Mouse (Mus musculus): ENCODE measurements at regions not wholly inside any gene's neighbourhood (a gene's known extent, or its start where the extent isn't known, plus 50 kb on each side); places are given as distances from the start of the nearest gene placed in this dataset.

DNA sequence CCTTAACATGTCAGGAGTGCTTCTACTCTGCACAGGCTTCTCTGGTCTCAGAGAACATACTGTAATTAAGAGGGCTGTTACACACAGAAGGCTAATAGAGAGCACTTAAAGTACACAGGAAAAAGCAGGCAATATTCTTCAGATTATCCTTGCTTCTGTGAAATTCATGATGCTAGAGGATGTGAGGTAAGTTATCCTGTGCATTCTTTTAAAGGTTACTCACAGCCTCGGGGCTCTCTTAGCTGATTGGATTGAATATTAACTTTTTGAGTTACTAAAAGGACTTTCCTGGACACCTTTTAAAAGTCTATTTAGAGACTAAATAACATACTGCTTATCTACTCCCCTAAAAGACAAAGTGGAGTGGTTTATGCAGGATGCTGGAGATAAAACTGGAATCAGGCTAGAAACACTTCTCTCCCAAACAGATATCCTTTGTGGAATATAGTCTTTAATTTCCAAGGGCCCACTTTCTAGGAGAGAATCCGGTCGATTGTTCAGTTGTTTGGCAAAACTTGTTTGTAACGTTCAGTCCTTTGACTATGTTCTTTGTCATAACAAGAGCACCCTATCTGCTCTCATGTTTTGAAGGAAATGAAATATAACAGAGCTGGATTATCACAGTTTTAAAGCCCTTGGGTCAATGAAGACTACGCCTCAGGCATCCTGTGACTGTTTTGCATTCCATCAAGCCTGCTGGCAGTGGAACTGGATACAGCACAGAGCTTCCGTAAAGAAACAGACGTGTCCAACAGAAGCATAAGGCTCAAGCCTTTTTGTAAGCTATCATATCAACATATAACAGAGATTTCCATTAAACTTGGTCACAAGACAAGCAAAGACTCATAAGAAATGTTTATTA, 537.5 kb upstream of the Map3k7 start:
- Histone ChIP-seq H3K27ac (ENCODE audit: low read depth, low read length) (no peak overlapping the region), H3K9me3 (ENCODE audit: control insufficient read depth, low read length) (no peaks in the 10 kb centered on the region), H3K4me1 (ENCODE audit: control insufficient read depth, insufficient read depth, low read length) (no peaks in the 10 kb centered on the region), H3K4me2 (replicated peaks; ENCODE audit: low read depth, low read length) (no peak overlapping the region), H3K4me3 (ENCODE audit: low read length) (no peak overlapping the region), H3K36me3 (ENCODE audit: control insufficient read depth, insufficient read depth, low read length) (no peaks in the 10 kb centered on the region), H3K9ac (ENCODE audit: low read depth, low read length) (no peak overlapping the region), H3K27me3 (ENCODE audit: control insufficient read depth, insufficient read depth, low read length) (no peaks in the 10 kb centered on the region)
- WGBS = 67% methylated on average over 7 of the region's 7 CpGs
- no peak for ATAC-seq (ENCODE audit: low FRiP score, low TSS enrichment)

DNA sequence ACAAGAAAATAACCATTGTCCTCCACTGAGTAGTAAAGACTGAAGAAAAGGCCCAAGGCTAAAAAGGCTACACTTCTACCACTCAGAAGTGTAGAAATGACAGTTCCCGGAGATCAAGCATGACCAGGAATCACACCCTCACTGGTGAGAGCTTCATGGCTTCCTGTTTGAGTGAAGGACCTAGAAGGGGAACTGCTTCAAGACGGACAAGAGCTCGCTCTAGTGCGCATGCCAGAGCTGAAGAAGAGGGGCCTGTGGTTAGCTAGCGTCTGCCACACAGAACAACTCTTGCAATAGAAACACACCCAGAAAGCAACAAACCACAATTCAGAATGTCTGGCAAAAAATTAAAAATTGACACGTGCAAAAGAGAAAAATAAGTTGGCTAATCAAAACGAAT, 530.0 kb upstream of the Map3k7 start:
- Histone ChIP-seq H3K36me3 (ENCODE audit: control insufficient read depth, insufficient read depth, low read length) (no peaks in the 10 kb centered on the region), H3K27ac (ENCODE audit: low read depth, low read length) (no peak overlapping the region), H3K27me3 (ENCODE audit: control insufficient read depth, insufficient read depth, low read length) (no peaks in the 10 kb centered on the region), H3K4me2 (replicated peaks; ENCODE audit: low read depth, low read length) (no peak overlapping the region), H3K9ac (ENCODE audit: low read depth, low read length) (no peak overlapping the region), H3K4me1 (ENCODE audit: control insufficient read depth, insufficient read depth, low read length) (no peaks in the 10 kb centered on the region), H3K9me3 (ENCODE audit: control insufficient read depth, low read length) (no peaks in the 10 kb centered on the region), H3K4me3 (ENCODE audit: low read length) (no peak overlapping the region)
- ATAC-seq (ENCODE audit: low FRiP score, low TSS enrichment) = no peak
- 93% methylated on average over 7 of the region's 7 CpGs for WGBS

- no peaks in the 10 kb centered on the region for H3K9me3 ChIP-seq (ENCODE audit: control insufficient read depth, low read length)
- H3K27ac ChIP-seq (ENCODE audit: low read depth, low read length) = no peak overlapping the region
- no peak overlapping the region for H3K4me3 ChIP-seq (ENCODE audit: low read length)
- H3K9ac ChIP-seq (ENCODE audit: low read depth, low read length) = no peak overlapping the region
- H3K4me1 ChIP-seq (ENCODE audit: control insufficient read depth, insufficient read depth, low read length) = no peaks in the 10 kb centered on the region
- 61% methylated on average over 7 of the region's 7 CpGs for WGBS
- no peaks in the 10 kb centered on the region for H3K36me3 ChIP-seq (ENCODE audit: control insufficient read depth, insufficient read depth, low read length)
- no peaks in the 10 kb centered on the region for H3K27me3 ChIP-seq (ENCODE audit: control insufficient read depth, insufficient read depth, low read length)
- H3K4me2 ChIP-seq (replicated peaks; ENCODE audit: low read depth, low read length) = no peak overlapping the region
- no peak for ATAC-seq (ENCODE audit: low FRiP score, low TSS enrichment)
These were observed 509.0 kb upstream of the Map3k7 start for GRCm38 (mm10) chr4:31454898-31455297.

GRCm38 (mm10) chr4:31455466-31455865, 508.4 kb upstream of the Map3k7 start:
- WGBS = 56% methylated on average over 4 of the region's 4 CpGs
- Histone ChIP-seq H3K4me1 (ENCODE audit: control insufficient read depth, insufficient read depth, low read length) (no peaks in the 10 kb centered on the region), H3K36me3 (ENCODE audit: control insufficient read depth, insufficient read depth, low read length) (no peaks in the 10 kb centered on the region), H3K27me3 (ENCODE audit: control insufficient read depth, insufficient read depth, low read length) (no peaks in the 10 kb centered on the region), H3K4me2 (replicated peaks; ENCODE audit: low read depth, low read length) (no peak overlapping the region), H3K27ac (ENCODE audit: low read depth, low read length) (no peak overlapping the region), H3K4me3 (ENCODE audit: low read length) (no peak overlapping the region), H3K9me3 (ENCODE audit: control insufficient read depth, low read length) (no peaks in the 10 kb centered on the region), H3K9ac (ENCODE audit: low read depth, low read length) (no peak overlapping the region)
- ATAC-seq (ENCODE audit: low FRiP score, low TSS enrichment) = no peak

DNA sequence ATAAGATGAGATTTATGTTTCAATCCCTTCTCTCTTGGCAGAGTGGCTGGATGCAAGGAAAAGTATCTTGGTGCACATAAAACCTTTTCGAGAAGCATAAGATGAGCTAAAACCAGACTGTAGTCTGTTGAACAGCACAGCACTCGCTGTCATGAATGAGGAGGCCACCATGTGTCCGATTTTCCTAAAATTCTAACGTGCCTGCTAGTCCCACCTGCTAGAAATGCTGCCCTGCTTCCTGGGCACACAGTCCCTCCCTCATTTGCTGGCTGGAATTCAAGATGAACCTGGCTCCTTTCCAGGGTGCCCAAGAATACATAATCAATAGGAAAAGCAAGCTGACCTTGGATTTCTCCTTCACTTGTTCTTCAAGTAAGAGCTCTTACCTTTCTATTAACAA, 501.4 kb upstream of the Map3k7 start:
- Histone ChIP-seq H3K4me2 (replicated peaks; ENCODE audit: low read depth, low read length) (no peak overlapping the region), H3K4me1 (ENCODE audit: control insufficient read depth, insufficient read depth, low read length) (no peaks in the 10 kb centered on the region), H3K4me3 (ENCODE audit: low read length) (no peak overlapping the region), H3K36me3 (ENCODE audit: control insufficient read depth, insufficient read depth, low read length) (no peaks in the 10 kb centered on the region), H3K9ac (ENCODE audit: low read depth, low read length) (no peak overlapping the region), H3K9me3 (ENCODE audit: control insufficient read depth, low read length) (no peaks in the 10 kb centered on the region), H3K27ac (ENCODE audit: low read depth, low read length) (no peak overlapping the region), H3K27me3 (ENCODE audit: control insufficient read depth, insufficient read depth, low read length) (no peaks in the 10 kb centered on the region)
- no peak for ATAC-seq (ENCODE audit: low FRiP score, low TSS enrichment)
- 76% methylated on average over 4 of the region's 4 CpGs for WGBS

DNA sequence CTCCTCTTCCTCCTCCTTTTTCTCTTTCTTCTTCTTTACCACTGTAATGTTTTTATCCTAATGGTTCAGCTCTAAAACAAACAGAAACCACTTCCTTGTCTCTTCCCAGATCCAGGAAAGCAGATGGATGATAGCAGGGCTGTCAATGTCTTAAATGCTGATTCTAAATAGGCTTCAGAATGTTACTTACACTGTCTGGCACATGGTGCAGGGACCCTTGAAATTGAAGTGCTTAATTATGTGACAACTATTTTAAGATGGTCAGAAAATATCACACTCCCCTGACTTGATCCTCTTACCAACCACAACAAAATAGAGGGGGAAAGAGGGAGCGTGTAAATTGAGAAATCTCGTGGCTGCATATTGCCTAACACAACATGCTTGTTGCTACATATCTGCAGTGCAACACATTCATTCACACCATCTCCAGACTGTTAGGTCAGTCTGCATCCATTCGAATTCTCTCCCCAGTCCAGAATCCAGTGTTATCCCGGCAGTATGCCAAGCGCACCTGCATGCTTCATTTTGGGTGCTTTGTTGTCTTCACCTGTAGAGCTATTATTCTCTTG, 500.7 kb upstream of the Map3k7 start:
- H3K27ac ChIP-seq (ENCODE audit: low read depth, low read length) = no peak overlapping the region
- 82% methylated on average over 5 of the region's 5 CpGs for WGBS
- no peaks in the 10 kb centered on the region for H3K4me1 ChIP-seq (ENCODE audit: control insufficient read depth, insufficient read depth, low read length)
- H3K9me3 ChIP-seq (ENCODE audit: control insufficient read depth, low read length) = no peaks in the 10 kb centered on the region
- no peak overlapping the region for H3K4me2 ChIP-seq (replicated peaks; ENCODE audit: low read depth, low read length)
- no peak overlapping the region for H3K9ac ChIP-seq (ENCODE audit: low read depth, low read length)
- ATAC-seq (ENCODE audit: low FRiP score, low TSS enrichment) = no peak
- H3K36me3 ChIP-seq (ENCODE audit: control insufficient read depth, insufficient read depth, low read length) = no peaks in the 10 kb centered on the region
- no peak overlapping the region for H3K4me3 ChIP-seq (ENCODE audit: low read length)
- no peaks in the 10 kb centered on the region for H3K27me3 ChIP-seq (ENCODE audit: control insufficient read depth, insufficient read depth, low read length)

DNA sequence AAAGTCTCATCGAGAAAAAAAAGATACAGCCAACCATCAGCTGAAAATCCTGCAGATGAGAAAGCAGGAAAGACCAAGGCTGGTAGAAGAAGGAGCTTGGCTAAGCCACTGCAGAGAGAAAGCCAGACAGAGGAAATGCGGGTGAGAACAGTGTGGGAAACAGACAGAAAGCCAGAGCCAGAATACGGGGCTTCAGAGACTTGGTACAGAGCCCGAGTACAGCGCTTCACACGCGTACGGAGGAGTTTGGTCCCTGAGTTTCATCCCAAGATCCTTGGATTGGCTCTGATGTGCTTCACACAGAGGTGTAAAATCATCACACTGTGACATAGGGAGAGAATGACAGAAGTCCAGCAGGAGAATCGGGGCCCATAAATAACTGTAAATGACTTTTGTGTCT, 495.6 kb upstream of the Map3k7 start:
- WGBS = 34% methylated on average over 9 of the region's 9 CpGs

GRCm38 (mm10) chr4:31469803-31470202, 494.1 kb upstream of the Map3k7 start:
- 63% methylated on average over 4 of the region's 4 CpGs for WGBS
- Histone ChIP-seq H3K36me3 (ENCODE audit: control insufficient read depth, insufficient read depth, low read length) (no peaks in the 10 kb centered on the region), H3K9ac (ENCODE audit: low read depth, low read length) (no peak overlapping the region), H3K4me1 (ENCODE audit: control insufficient read depth, insufficient read depth, low read length) (no peaks in the 10 kb centered on the region), H3K27ac (ENCODE audit: low read depth, low read length) (no peak overlapping the region), H3K27me3 (ENCODE audit: control insufficient read depth, insufficient read depth, low read length) (no peaks in the 10 kb centered on the region), H3K4me3 (ENCODE audit: low read length) (no peak overlapping the region), H3K4me2 (replicated peaks; ENCODE audit: low read depth, low read length) (no peak overlapping the region), H3K9me3 (ENCODE audit: control insufficient read depth, low read length) (no peaks in the 10 kb centered on the region)
- no peak for ATAC-seq (ENCODE audit: low FRiP score, low TSS enrichment)

More for the DNA sequence above, 495.6 kb upstream of the Map3k7 start:
- H3K9ac ChIP-seq (ENCODE audit: low read depth, low read length) = no peak overlapping the region
- no peaks in the 10 kb centered on the region for H3K27me3 ChIP-seq (ENCODE audit: control insufficient read depth, insufficient read depth, low read length)
- H3K9me3 ChIP-seq (ENCODE audit: control insufficient read depth, low read length) = no peaks in the 10 kb centered on the region
- no peaks in the 10 kb centered on the region for H3K36me3 ChIP-seq (ENCODE audit: control insufficient read depth, insufficient read depth, low read length)
- no peaks in the 10 kb centered on the region for H3K4me1 ChIP-seq (ENCODE audit: control insufficient read depth, insufficient read depth, low read length)
- no peak overlapping the region for H3K27ac ChIP-seq (ENCODE audit: low read depth, low read length)
- no peak overlapping the region for H3K4me3 ChIP-seq (ENCODE audit: low read length)
- ATAC-seq (ENCODE audit: low FRiP score, low TSS enrichment) = no peak; the same call in 1 of the 2 replicates
- H3K4me2 ChIP-seq (replicated peaks; ENCODE audit: low read depth, low read length) = peak overlapping the region; percentile 24

- Histone ChIP-seq H3K4me3 (ENCODE audit: low read length) (no peak overlapping the region), H3K36me3 (ENCODE audit: control insufficient read depth, insufficient read depth, low read length) (no peaks in the 10 kb centered on the region), H3K9ac (ENCODE audit: low read depth, low read length) (no peak overlapping the region), H3K9me3 (ENCODE audit: control insufficient read depth, low read length) (no peaks in the 10 kb centered on the region), H3K27ac (ENCODE audit: low read depth, low read length) (no peak overlapping the region), H3K4me1 (ENCODE audit: control insufficient read depth, insufficient read depth, low read length) (no peaks in the 10 kb centered on the region), H3K4me2 (replicated peaks; ENCODE audit: low read depth, low read length) (no peak overlapping the region), H3K27me3 (ENCODE audit: control insufficient read depth, insufficient read depth, low read length) (no peaks in the 10 kb centered on the region)
- ATAC-seq (ENCODE audit: low FRiP score, low TSS enrichment) = no peak
- WGBS = 75% methylated on average over 3 of the region's 3 CpGs
These were observed 471.4 kb upstream of the Map3k7 start for GRCm38 (mm10) chr4:31492535-31492934.
